Mouse (Mus musculus) heart, postnatal 0 days (tissue): Measurements from ENCODE around the gene Cnpy2.

Experiments
- CTCF ChIP-seq: IDR thresholded peaks from 2 replicates; pipeline ENCODE4 v1.5.1; 2016; ENCODE audit warnings: antibody characterized with exemption, control low read depth, low read depth
- EP300 ChIP-seq: IDR thresholded peaks from 2 replicates; pipeline ENCODE4 v1.6.1; 2016; ENCODE audit warnings: antibody characterized with exemption, low read depth

DNA sequence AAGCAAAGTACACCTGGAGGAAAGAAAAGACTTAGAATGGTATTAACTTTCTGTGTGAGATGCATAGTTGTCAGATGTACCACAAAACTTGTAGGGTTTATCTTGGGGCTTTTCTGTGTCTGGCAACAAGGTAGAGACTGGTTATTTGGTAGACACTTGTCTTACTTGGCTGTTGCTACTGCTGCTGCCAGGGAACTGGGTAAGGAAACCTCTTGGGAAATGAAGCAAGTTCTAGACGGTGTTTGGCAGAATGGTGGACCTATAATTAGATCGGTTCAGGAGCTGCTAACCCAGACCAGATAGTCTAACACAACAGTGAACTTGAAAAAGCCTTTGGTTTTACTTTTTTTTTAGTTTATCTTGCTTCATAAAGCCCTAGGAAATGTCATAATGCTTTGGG, 16.7 kb downstream of the Cnpy2 start:
- no peak for TF ChIP-seq CTCF
- no peak for TF ChIP-seq EP300
